Mouse (Mus musculus) heart, embryonic 11.5 days (tissue): ENCODE measurements at regions not wholly inside any gene's neighbourhood (a gene's known extent, or its start where the extent isn't known, plus 50 kb on each side); places are given as distances from the start of the nearest gene placed in this dataset.

Source experiments
- ATAC-seq: fragments of 200-750 bp; cut with Nextera tagmentation; replicated peaks from 2 replicates; pipeline ENCODE4 v1.8.0; 2017; ENCODE audit warnings: moderate library complexity; ENCODE audit not compliant: insufficient number of reproducible peaks, low FRiP score, low TSS enrichment
- H3K27ac ChIP-seq: fragments of 300-500 bp; sonication (generic); 2 replicates; pipeline ENCODE4 v1.5.1; 2014; ENCODE audit warnings: mild to moderate bottlenecking, low read depth, low read length
- H3K27me3 ChIP-seq: fragments of 300-500 bp; sonication (generic); 2 replicates; pipeline ENCODE4 v1.6.1; 2014; ENCODE audit warnings: mild to moderate bottlenecking, low read length, mixed read lengths; ENCODE audit not compliant: control insufficient read depth, insufficient read depth
- H3K36me3 ChIP-seq: fragments of 300-500 bp; sonication (generic); 2 replicates; pipeline ENCODE4 v1.6.1; 2014; ENCODE audit warnings: mild to moderate bottlenecking, low read length, moderate library complexity, mixed read lengths; ENCODE audit not compliant: control insufficient read depth, insufficient read depth
- H3K4me1 ChIP-seq: fragments of 300-500 bp; sonication (generic); 2 replicates; pipeline ENCODE4 v1.6.1; 2014; ENCODE audit warnings: low read length; ENCODE audit not compliant: control insufficient read depth, insufficient read depth
- H3K4me2 ChIP-seq: fragments of 300-500 bp; sonication (generic); 2 replicates; pipeline ENCODE4 v1.6.1; 2014; ENCODE audit warnings: mild to moderate bottlenecking, moderate library complexity
- H3K4me3 ChIP-seq: fragments of 300-500 bp; sonication (generic); 2 replicates; pipeline ENCODE4 v1.5.1; 2014; ENCODE audit warnings: low read depth, low read length
- H3K9ac ChIP-seq: fragments of 300-500 bp; sonication (generic); 2 replicates; pipeline ENCODE4 v1.6.1; 2014; ENCODE audit warnings: mild to moderate bottlenecking, low read depth, low read length, moderate library complexity
- H3K9me3 ChIP-seq: fragments of 300-500 bp; sonication (generic); replicated peaks from 2 replicates; pipeline ENCODE4 v1.6.1; 2016; ENCODE audit warnings: low read length; ENCODE audit not compliant: control insufficient read depth
- WGBS: fragments of 180-500 bp; shearing (Covaris S2); extraction: QIAGEN DNeasy Blood & Tissue Kit; methylation state at CpG from one replicate; pipeline ENCODE4 v1.1.7; 2014; ENCODE audit not compliant: insufficient replicate concordance; 5-methylcytosine and 5-hydroxymethylcytosine counted together

GRCm38 (mm10) chr2:148622216-148622615 lies 50.2 kb upstream of the Nxt1 start:
- Histone ChIP-seq H3K4me2 (no peak overlapping the region), H3K4me3 (no peak overlapping the region), H3K27ac (no peak overlapping the region), H3K4me1 (no peaks in the 10 kb centered on the region), H3K9me3 (no peaks in the 10 kb centered on the region), H3K36me3 (no peaks in the 10 kb centered on the region), H3K27me3 (no peaks in the 10 kb centered on the region), H3K9ac (no peak overlapping the region)
- no peak for ATAC-seq
- WGBS, result 61% methylated on average over 3 of the region's 3 CpGs

- Histone ChIP-seq H3K9me3 (no peaks in the 10 kb centered on the region), H3K27me3 (no peaks in the 10 kb centered on the region), H3K27ac (no peak overlapping the region), H3K4me2 (no peak overlapping the region), H3K9ac (no peak overlapping the region), H3K4me1 (no peaks in the 10 kb centered on the region), H3K36me3 (no peaks in the 10 kb centered on the region), H3K4me3 (no peak overlapping the region)
- WGBS, result 86% methylated on average over 1 of the region's 1 CpGs
- ATAC-seq, result no peak
These were observed 60.5 kb upstream of the Nxt1 start for GRCm38 (mm10) chr2:148611911-148612310.

- Histone ChIP-seq H3K27ac (no peak overlapping the region), H3K4me2 (no peak overlapping the region), H3K9ac (no peak overlapping the region), H3K36me3 (no peaks in the 10 kb centered on the region), H3K4me3 (no peak overlapping the region), H3K4me1 (no peaks in the 10 kb centered on the region), H3K9me3 (no peaks in the 10 kb centered on the region), H3K27me3 (no peaks in the 10 kb centered on the region)
- WGBS, result 60% methylated on average over 2 of the region's 2 CpGs
- no peak for ATAC-seq
These were observed 66.9 kb upstream of the Nxt1 start for GRCm38 (mm10) chr2:148605425-148605930.

GRCm38 (mm10) chr2:148603951-148604350 lies 68.5 kb upstream of the Nxt1 start:
- 47% methylated on average over 2 of the region's 2 CpGs for WGBS
- H3K27me3 ChIP-seq, result no peaks in the 10 kb centered on the region
- no peaks in the 10 kb centered on the region for H3K4me1 ChIP-seq
- H3K9me3 ChIP-seq, result no peaks in the 10 kb centered on the region
- H3K9ac ChIP-seq, result no peak overlapping the region
- no peak overlapping the region for H3K4me3 ChIP-seq
- ATAC-seq, result no peak
- no peaks in the 10 kb centered on the region for H3K36me3 ChIP-seq
- no peak overlapping the region for H3K4me2 ChIP-seq
- no peak overlapping the region for H3K27ac ChIP-seq

GRCm38 (mm10) chr2:148603315-148603714 lies 69.1 kb upstream of the Nxt1 start:
- no peaks in the 10 kb centered on the region for H3K9me3 ChIP-seq
- no peak overlapping the region for H3K4me3 ChIP-seq
- H3K4me1 ChIP-seq, result no peaks in the 10 kb centered on the region
- no peaks in the 10 kb centered on the region for H3K27me3 ChIP-seq
- H3K9ac ChIP-seq, result no peak overlapping the region
- H3K36me3 ChIP-seq, result no peaks in the 10 kb centered on the region
- WGBS, result 35% methylated on average over 2 of the region's 2 CpGs
- H3K4me2 ChIP-seq, result no peak overlapping the region
- ATAC-seq, result no peak
- peak overlapping the region; percentile 35; the same call in 1 of the 2 replicates for H3K27ac ChIP-seq

- Histone ChIP-seq H3K36me3 (no peaks in the 10 kb centered on the region), H3K4me1 (no peaks in the 10 kb centered on the region), H3K9ac (no peak overlapping the region), H3K9me3 (no peaks in the 10 kb centered on the region), H3K4me2 (no peak overlapping the region), H3K27ac (no peak overlapping the region), H3K27me3 (no peaks in the 10 kb centered on the region), H3K4me3 (no peak overlapping the region)
- ATAC-seq, result no peak
These were observed 72.9 kb upstream of the Nxt1 start for GRCm38 (mm10) chr2:148599498-148599897.

- H3K27ac ChIP-seq, result no peak overlapping the region
- no peak for ATAC-seq
- H3K36me3 ChIP-seq, result no peaks in the 10 kb centered on the region
- no peak overlapping the region for H3K9ac ChIP-seq
- no peaks in the 10 kb centered on the region for H3K4me1 ChIP-seq
- no peaks in the 10 kb centered on the region for H3K9me3 ChIP-seq
- H3K4me2 ChIP-seq, result no peak overlapping the region
- 78% methylated on average over 2 of the region's 2 CpGs for WGBS
- no peaks in the 10 kb centered on the region for H3K27me3 ChIP-seq
- H3K4me3 ChIP-seq, result no peak overlapping the region
These were observed 75.4 kb upstream of the Nxt1 start for GRCm38 (mm10) chr2:148596966-148597365.

- H3K4me3 ChIP-seq, result no peak overlapping the region
- no peaks in the 10 kb centered on the region; the same call in 1 of the 2 replicates for H3K27me3 ChIP-seq
These were observed 86.6 kb upstream of the Nxt1 start for GRCm38 (mm10) chr2:148585721-148586335.

GRCm38 (mm10) chr2:148582208-148582607 lies 90.2 kb upstream of the Nxt1 start:
- WGBS, result 86% methylated on average over 1 of the region's 1 CpGs
- H3K36me3 ChIP-seq, result no peaks in the 10 kb centered on the region
- no peak overlapping the region for H3K27ac ChIP-seq
- H3K9me3 ChIP-seq, result no peaks in the 10 kb centered on the region
- ATAC-seq, result no peak
- no peak overlapping the region for H3K4me3 ChIP-seq
- no peaks in the 10 kb centered on the region; the same call in 1 of the 2 replicates for H3K27me3 ChIP-seq
- H3K4me2 ChIP-seq, result no peak overlapping the region
- H3K9ac ChIP-seq, result no peak overlapping the region
- H3K4me1 ChIP-seq, result no peaks in the 10 kb centered on the region

More at GRCm38 (mm10) chr2:148585721-148586335, 86.6 kb upstream of the Nxt1 start:
- Histone ChIP-seq H3K36me3 (no peaks in the 10 kb centered on the region), H3K4me2 (no peak overlapping the region), H3K27ac (no peak overlapping the region), H3K9me3 (no peaks in the 10 kb centered on the region), H3K9ac (no peak overlapping the region), H3K4me1 (no peaks in the 10 kb centered on the region)
- 73% methylated on average over 1 of the region's 1 CpGs for WGBS
- ATAC-seq, result no peak
